Comparison of ENCODE assay signal across 24 mouse cellular contexts in the genomic region with DNA sequence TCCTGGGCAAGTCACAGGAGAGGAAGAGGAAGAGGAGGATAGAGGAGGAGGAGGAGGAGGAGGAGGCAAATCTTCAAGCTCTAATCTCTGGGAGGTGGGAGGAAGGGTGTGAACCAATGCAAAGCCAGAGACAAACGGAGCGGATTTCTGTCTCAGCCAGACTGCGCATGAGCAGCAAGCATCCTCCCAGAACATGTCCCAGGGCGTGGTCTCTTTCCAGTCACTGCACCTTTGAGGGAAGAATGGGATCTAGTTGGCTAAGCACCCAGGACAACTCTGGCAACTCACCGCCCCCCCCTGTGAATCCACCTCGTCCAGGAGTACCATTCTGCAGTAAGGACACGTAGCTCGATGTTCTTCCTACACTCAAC. TPM values are rescaled to one million over a fixed set of nuclear protein-coding genes. Genes with fewer than 3 reads are reported as not detected.
DNase-seq lines count a peak whose midpoint lies in the region; ATAC-seq and TF ChIP-seq lines count a peak whose summit lies in the region.
"Had no signal": no experiment of that assay in that cellular context is flagged by ENCODE, and none has a peak within 500 bp of the region (broad histone marks: within the 10 kb centered on the region; RNA-seq: fewer than 3 reads in every experiment).

No protein-coding gene starts in this region.

- peaks cover 6% of the 10 kb centered on the region; the same call in 1 of the 2 replicates for H3K4me1 ChIP-seq in heart, adult 2 months (ENCODE audit: control insufficient read depth, insufficient read depth, low read length)
- peaks cover 4% of the 10 kb centered on the region; the same call in 1 of the 2 replicates for H3K4me1 ChIP-seq in heart, embryonic 11.5 days (ENCODE audit: control insufficient read depth, insufficient read depth, low read length)
- peaks cover 28% of the 10 kb centered on the region for H3K4me1 ChIP-seq in heart, postnatal 0 days (ENCODE audit: control insufficient read depth, insufficient read depth)
- H3K4me1 ChIP-seq in lung, postnatal 0 days (ENCODE audit: insufficient read depth, low read depth, low read length): no peaks in the 10 kb centered on the region
- no peaks in the 10 kb centered on the region for H3K4me1 ChIP-seq in midbrain, embryonic 16.5 days (ENCODE audit: control insufficient read depth, insufficient read depth, low read length)
- H3K4me1 ChIP-seq: embryonic facial prominence, embryonic 12.5 days; forebrain, embryonic 15.5 days; hindbrain, embryonic 12.5 days; midbrain, embryonic 12.5 days had no signal

- H3K9ac ChIP-seq in heart, adult 2 months (ENCODE audit: low read depth, low read length): peak overlapping the region; percentile 29; the same call in 1 of the 2 replicates
- H3K9ac ChIP-seq in heart, embryonic 11.5 days (ENCODE audit: low read depth, low read length): no peak overlapping the region
- no peak overlapping the region for H3K9ac ChIP-seq in heart, postnatal 0 days (replicated peaks; ENCODE audit: low read depth, low read length)
- no peak overlapping the region for H3K9ac ChIP-seq in lung, postnatal 0 days (replicated peaks; ENCODE audit: low read depth)
- H3K9ac ChIP-seq in midbrain, embryonic 16.5 days (ENCODE audit: low read depth, low read length): no peak overlapping the region
- H3K9ac ChIP-seq: embryonic facial prominence, embryonic 12.5 days; forebrain, embryonic 15.5 days; hindbrain, embryonic 12.5 days; limb, embryonic 15.5 days; lung, embryonic 14.5 days; midbrain, embryonic 12.5 days had no signal

- 38% methylated on average over 8 of the region's 8 CpGs for WGBS in heart, adult 2 months
- 65% methylated on average over 8 of the region's 8 CpGs for WGBS in heart, embryonic 11.5 days (ENCODE audit: insufficient replicate concordance)
- 59% methylated on average over 8 of the region's 8 CpGs for WGBS in heart, postnatal 0 days
- 74% methylated on average over 8 of the region's 8 CpGs for WGBS in lung, postnatal 0 days
- WGBS in midbrain, embryonic 16.5 days: 75% methylated on average over 8 of the region's 8 CpGs

- peak; percentile 35; the same call in 1 of the 2 replicates for TF ChIP-seq EP300 in heart, adult 2 months (IDR thresholded peaks at IDR 0.05; ENCODE audit: insufficient read depth, low read depth, low read length)
- no peak for TF ChIP-seq EP300 in heart, postnatal 0 days (IDR thresholded peaks at IDR 0.05; ENCODE audit: low read depth)
- TF ChIP-seq EP300 in lung, postnatal 0 days (IDR thresholded peaks at IDR 0.05): no peak

- peak overlapping the region; percentile 65 for H3K27ac ChIP-seq in heart, adult 2 months
- H3K27ac ChIP-seq in heart, embryonic 11.5 days (ENCODE audit: low read depth, low read length): no peak overlapping the region
- H3K27ac ChIP-seq in heart, postnatal 0 days (ENCODE audit: low read depth): 0 out of 2 replicates have a peak overlapping the region, but pooled peaks have one; percentile 37
- no peak overlapping the region for H3K27ac ChIP-seq in lung, postnatal 0 days (ENCODE audit: low read length)
- no peak overlapping the region for H3K27ac ChIP-seq in midbrain, embryonic 16.5 days (ENCODE audit: low read length)
- H3K27ac ChIP-seq: embryonic facial prominence, embryonic 12.5 days; forebrain, embryonic 15.5 days; hindbrain, embryonic 12.5 days; limb, embryonic 15.5 days; macrophage; midbrain, embryonic 12.5 days had no signal

- no peaks in the 10 kb centered on the region for H3K27me3 ChIP-seq in heart, adult 2 months (ENCODE audit: control insufficient read depth, insufficient read depth, low read length)
- H3K27me3 ChIP-seq in heart, embryonic 11.5 days (ENCODE audit: control insufficient read depth, insufficient read depth, low read length): no peaks in the 10 kb centered on the region
- H3K27me3 ChIP-seq in heart, postnatal 0 days (ENCODE audit: control insufficient read depth, insufficient read depth, low read length): no peaks in the 10 kb centered on the region
- no peaks in the 10 kb centered on the region for H3K27me3 ChIP-seq in lung, postnatal 0 days (replicated peaks; ENCODE audit: insufficient read depth, low read length)
- H3K27me3 ChIP-seq in midbrain, embryonic 16.5 days (ENCODE audit: control insufficient read depth, insufficient read depth, low read depth, low read length): no peaks in the 10 kb centered on the region
- H3K27me3 ChIP-seq: embryonic facial prominence, embryonic 12.5 days; forebrain, embryonic 15.5 days; hindbrain, embryonic 12.5 days; limb, embryonic 15.5 days; midbrain, embryonic 12.5 days had no signal

- TF ChIP-seq POLR2A in heart, adult 2 months (IDR thresholded peaks at IDR 0.05; ENCODE audit: insufficient read depth, low read depth, low read length): peak; percentile 43; the same call in 1 of the 2 replicates

- no peaks in the 10 kb centered on the region for H3K9me3 ChIP-seq in heart, embryonic 11.5 days (replicated peaks; ENCODE audit: control insufficient read depth, low read length)
- H3K9me3 ChIP-seq in heart, postnatal 0 days (replicated peaks; ENCODE audit: control insufficient read depth, low read length): no peaks in the 10 kb centered on the region
- no peaks in the 10 kb centered on the region for H3K9me3 ChIP-seq in lung, postnatal 0 days (ENCODE audit: low read length)
- H3K9me3 ChIP-seq in midbrain, embryonic 16.5 days (replicated peaks; ENCODE audit: control insufficient read depth, low read length, poor library complexity, severe bottlenecking): no peaks in the 10 kb centered on the region
- H3K9me3 ChIP-seq: embryonic facial prominence, embryonic 12.5 days; forebrain, embryonic 15.5 days; G1E; hindbrain, embryonic 12.5 days; limb, embryonic 15.5 days; midbrain, embryonic 12.5 days had no signal

- H3K4me2 ChIP-seq in heart, embryonic 11.5 days: no peak overlapping the region
- H3K4me2 ChIP-seq in heart, postnatal 0 days (ENCODE audit: low read depth, low read length): no peak overlapping the region
- H3K4me2 ChIP-seq in lung, postnatal 0 days (replicated peaks; ENCODE audit: low read depth, low read length): no peak overlapping the region
- H3K4me2 ChIP-seq in midbrain, embryonic 16.5 days (ENCODE audit: low read length): no peak overlapping the region
- H3K4me2 ChIP-seq: embryonic facial prominence, embryonic 12.5 days; forebrain, embryonic 15.5 days; hindbrain, embryonic 12.5 days; limb, embryonic 15.5 days; lung, embryonic 14.5 days; midbrain, embryonic 12.5 days had no signal

- H3K79me2 ChIP-seq in heart, adult 2 months (replicated peaks; ENCODE audit: control insufficient read depth, insufficient read depth, low read length): no peaks in the 10 kb centered on the region

- no peaks in the 10 kb centered on the region for H3K36me3 ChIP-seq in heart, adult 2 months (ENCODE audit: control insufficient read depth, insufficient read depth, low read length)
- no peaks in the 10 kb centered on the region for H3K36me3 ChIP-seq in heart, embryonic 11.5 days (ENCODE audit: control insufficient read depth, insufficient read depth, low read length)
- H3K36me3 ChIP-seq in heart, postnatal 0 days (replicated peaks; ENCODE audit: control insufficient read depth, insufficient read depth, low read length): no peaks in the 10 kb centered on the region
- H3K36me3 ChIP-seq in lung, postnatal 0 days (ENCODE audit: insufficient read depth, low read length): no peaks in the 10 kb centered on the region
- no peaks in the 10 kb centered on the region for H3K36me3 ChIP-seq in midbrain, embryonic 16.5 days (ENCODE audit: control insufficient read depth, insufficient read depth, low read length)
- H3K36me3 ChIP-seq: embryonic facial prominence, embryonic 12.5 days; forebrain, embryonic 15.5 days; G1E; hindbrain, embryonic 12.5 days; limb, embryonic 15.5 days; midbrain, embryonic 12.5 days had no signal

- ATAC-seq in heart, embryonic 11.5 days (replicated peaks; ENCODE audit: insufficient number of reproducible peaks, low FRiP score, low TSS enrichment): no peak
- peak; percentile 28 for ATAC-seq in heart, postnatal 0 days (ENCODE audit: insufficient read depth, low read depth)
- no peak for ATAC-seq in lung, postnatal 0 days
- no peak for ATAC-seq in midbrain, embryonic 16.5 days
- ATAC-seq: forebrain, embryonic 15.5 days; inflammation-experienced regulatory T-cells, adult 6 months had no signal

- DNase-seq in heart, adult 2 months: peak in 1 of 2 experiments; percentile 54
- peak; percentile 73 for DNase-seq in ZHBTc4 (ENCODE audit: low read depth, low spot score)
- peak; percentile 64 for DNase-seq in cerebellum, adult 9-10 months
- DNase-seq in heart, postnatal 0 days (ENCODE audit: low spot score): no peak
- DNase-seq in lung, postnatal 0 days (ENCODE audit: low spot score): no peak
- DNase-seq: gastrocnemius, postnatal 10 days; kidney, adult 8-10 months; layer of hippocampus, postnatal 36 days; lung, embryonic 14.5 days; thymus, adult 2 months had no signal

- no peak for TF ChIP-seq CTCF in heart, adult 2 months (IDR thresholded peaks at IDR 0.05)
- TF ChIP-seq CTCF in heart, postnatal 0 days (IDR thresholded peaks at IDR 0.05; ENCODE audit: low read depth): no peak
- TF ChIP-seq CTCF in lung, postnatal 0 days (IDR thresholded peaks at IDR 0.05): no peak

- no peak overlapping the region for H3K4me3 ChIP-seq in heart, adult 2 months
- no peak overlapping the region for H3K4me3 ChIP-seq in heart, embryonic 11.5 days (ENCODE audit: low read depth, low read length)
- no peak overlapping the region for H3K4me3 ChIP-seq in heart, postnatal 0 days (ENCODE audit: low read depth, low read length)
- no peak overlapping the region for H3K4me3 ChIP-seq in lung, postnatal 0 days (ENCODE audit: low read depth, low read length)
- no peak overlapping the region for H3K4me3 ChIP-seq in midbrain, embryonic 16.5 days (ENCODE audit: low read depth, low read length)
- H3K4me3 ChIP-seq: embryonic facial prominence, embryonic 12.5 days; forebrain, embryonic 15.5 days; hindbrain, embryonic 12.5 days; limb, embryonic 15.5 days; midbrain, embryonic 12.5 days; myocyte had no signal

- intact Hi-C loops in heart, adult 2 months (cut with DNase I): no loop called here

RNA-seq across cellular contexts. Expression of a gene that starts 17.6 kb away (rescaled TPM):
- 100 to 1,000 TPM; 463 to 551 TPM for total RNA-seq in heart, adult 2 months (2021)
- 1,125 and 1,658 TPM in 2 replicates for polyA plus RNA-seq in heart, adult 2 months (2012; rRNA removed)
- polyA plus RNA-seq in heart, embryonic 11.5 days (2014; fragmentation: Nextera tagmentation; extraction: Ambion mirVana): 7,501 and 8,192 TPM in 2 replicates
- 1,536 and 2,717 TPM in 2 replicates for total RNA-seq in heart, postnatal 0 days (2014; rRNA removed; ENCODE audit: low replicate concordance)
- 5,015 and 6,387 TPM in 2 replicates for polyA plus RNA-seq in heart, postnatal 0 days (2015; fragmentation: Nextera tagmentation; extraction: Ambion mirVana)
- 327 and 405 TPM in 2 replicates for polyA plus RNA-seq in lung, postnatal 0 days (2015; fragmentation: Nextera tagmentation; extraction: Ambion mirVana)
- not detected in 2 replicates for polyA plus RNA-seq in midbrain, embryonic 16.5 days (2015; fragmentation: Nextera tagmentation; extraction: Ambion mirVana)
- total RNA-seq: adrenal gland, adult 2 months; G1E; gastrocnemius, postnatal 10 days; layer of hippocampus, postnatal 36 days; left cerebral cortex, postnatal 25 days had no signal
- polyA plus RNA-seq: cortical plate, adult 2 months; G1E; inflammation-experienced regulatory T-cells, adult 6 months; macrophage; myocyte had no signal

RNA-seq across cellular contexts. Expression of a gene that starts 33.7 kb away (rescaled TPM):
- total RNA-seq in heart, adult 2 months (2021): 10 to 100 TPM; 10.4 to 13.9 TPM
- polyA plus RNA-seq in heart, adult 2 months (2012; rRNA removed): 10.5 and 15.4 TPM in 2 replicates
- 2.0 and 2.6 TPM in 2 replicates for polyA plus RNA-seq in heart, embryonic 11.5 days (2014; fragmentation: Nextera tagmentation; extraction: Ambion mirVana)
- total RNA-seq in heart, postnatal 0 days (2014; rRNA removed; ENCODE audit: low replicate concordance): not detected in 2 replicates
- polyA plus RNA-seq in heart, postnatal 0 days (2015; fragmentation: Nextera tagmentation; extraction: Ambion mirVana): 0.71 and 0.78 TPM in 2 replicates
- 1.2 and 2.1 TPM in 2 replicates for polyA plus RNA-seq in lung, postnatal 0 days (2015; fragmentation: Nextera tagmentation; extraction: Ambion mirVana)
- polyA plus RNA-seq in midbrain, embryonic 16.5 days (2015; fragmentation: Nextera tagmentation; extraction: Ambion mirVana): 10.5 and 11.8 TPM in 2 replicates
- total RNA-seq: gastrocnemius, postnatal 10 days had no signal
- polyA plus RNA-seq: G1E; inflammation-experienced regulatory T-cells, adult 6 months; macrophage had no signal

RNA-seq across cellular contexts. Expression of a gene that starts 38.1 kb away (rescaled TPM):
- total RNA-seq in heart, adult 2 months (2021): 10 to 100 TPM; 30.9 to 42.6 TPM
- 49.1 and 58.1 TPM in 2 replicates for polyA plus RNA-seq in heart, adult 2 months (2012; rRNA removed)
- 86.8 and 95.2 TPM in 2 replicates for polyA plus RNA-seq in heart, embryonic 11.5 days (2014; fragmentation: Nextera tagmentation; extraction: Ambion mirVana)
- total RNA-seq in heart, postnatal 0 days (2014; rRNA removed; ENCODE audit: low replicate concordance): 23.9 and 58.7 TPM in 2 replicates
- 54.6 and 60.0 TPM in 2 replicates for polyA plus RNA-seq in heart, postnatal 0 days (2015; fragmentation: Nextera tagmentation; extraction: Ambion mirVana)
- polyA plus RNA-seq in lung, postnatal 0 days (2015; fragmentation: Nextera tagmentation; extraction: Ambion mirVana): 30.1 and 34.1 TPM in 2 replicates
- polyA plus RNA-seq in midbrain, embryonic 16.5 days (2015; fragmentation: Nextera tagmentation; extraction: Ambion mirVana): 54.0 and 57.4 TPM in 2 replicates

RNA-seq across cellular contexts. Expression of a gene that starts 39.3 kb away (rescaled TPM):
- total RNA-seq in heart, adult 2 months (2021): 10 to 100 TPM; 53.4 to 62.2 TPM
- 46.3 and 71.2 TPM in 2 replicates for polyA plus RNA-seq in heart, adult 2 months (2012; rRNA removed)
- polyA plus RNA-seq in heart, embryonic 11.5 days (2014; fragmentation: Nextera tagmentation; extraction: Ambion mirVana): 19.3 and 25.4 TPM in 2 replicates
- total RNA-seq in heart, postnatal 0 days (2014; rRNA removed; ENCODE audit: low replicate concordance): 55.8 and 83.9 TPM in 2 replicates
- polyA plus RNA-seq in heart, postnatal 0 days (2015; fragmentation: Nextera tagmentation; extraction: Ambion mirVana): 35.2 and 37.4 TPM in 2 replicates
- 40.2 and 40.9 TPM in 2 replicates for polyA plus RNA-seq in lung, postnatal 0 days (2015; fragmentation: Nextera tagmentation; extraction: Ambion mirVana)
- 108 TPM in 2 replicates for polyA plus RNA-seq in midbrain, embryonic 16.5 days (2015; fragmentation: Nextera tagmentation; extraction: Ambion mirVana)

RNA-seq across cellular contexts. Expression of a gene that starts 54.4 kb away (rescaled TPM):
- 10 to 100 TPM; 18.6 to 19.9 TPM for total RNA-seq in heart, adult 2 months (2021)
- 25.6 and 33.3 TPM in 2 replicates for polyA plus RNA-seq in heart, adult 2 months (2012; rRNA removed)
- 21.4 and 27.7 TPM in 2 replicates for polyA plus RNA-seq in heart, embryonic 11.5 days (2014; fragmentation: Nextera tagmentation; extraction: Ambion mirVana)
- total RNA-seq in heart, postnatal 0 days (2014; rRNA removed; ENCODE audit: low replicate concordance): 14.2 and 23.5 TPM in 2 replicates
- 17.5 and 19.4 TPM in 2 replicates for polyA plus RNA-seq in heart, postnatal 0 days (2015; fragmentation: Nextera tagmentation; extraction: Ambion mirVana)
- polyA plus RNA-seq in lung, postnatal 0 days (2015; fragmentation: Nextera tagmentation; extraction: Ambion mirVana): 21.8 and 22.3 TPM in 2 replicates
- 15.6 and 16.4 TPM in 2 replicates for polyA plus RNA-seq in midbrain, embryonic 16.5 days (2015; fragmentation: Nextera tagmentation; extraction: Ambion mirVana)
- total RNA-seq: G1E had no signal
- polyA plus RNA-seq: G1E had no signal

Comparison
In these comparisons a context has a peak if more than half of its experiments do, and no peak if none do; other contexts are left out.
1. H3K27ac ChIP-seq: peak in heart, adult 2 months (single experiment) and heart, postnatal 0 days (single experiment); none in heart, embryonic 11.5 days (single experiment), lung, postnatal 0 days (single experiment) and midbrain, embryonic 16.5 days (single experiment).
2. DNase-seq: peak in ZHBTc4 (single experiment) and cerebellum, adult 9-10 months (single experiment); none in heart, postnatal 0 days (single experiment) and lung, postnatal 0 days (single experiment).
3. RNA of a gene that starts 17.6 kb away (polyA plus RNA-seq): 7,501 to 8,192 TPM in heart, embryonic 11.5 days, 5,015 to 6,387 TPM in heart, postnatal 0 days, 1,125 to 1,658 TPM in heart, adult 2 months and 327 to 405 TPM in lung, postnatal 0 days; not detected in midbrain, embryonic 16.5 days; every median in the first group is over 100 times any median in the second.